Mouse (Mus musculus) midbrain, embryonic 16.5 days (tissue): ENCODE results near the gene Cutal. TPM values are rescaled to one million over a fixed set of nuclear protein-coding genes. Genes with fewer than 3 reads are reported as not detected.

Experiments used
- ATAC-seq: fragments of 200-750 bp; cut with Nextera tagmentation; 2 replicates; pipeline ENCODE4 v1.8.0; 2017; ENCODE audit warnings: moderate TSS enrichment
- H3K27ac ChIP-seq: fragments of 300-500 bp; sonication (generic); 2 replicates; pipeline ENCODE4 v1.5.1; 2014; ENCODE audit warnings: mild to moderate bottlenecking, low read length, mixed read lengths
- H3K27me3 ChIP-seq: fragments of 300-500 bp; sonication (generic); 2 replicates; pipeline ENCODE4 v1.6.1; 2014; ENCODE audit warnings: low read depth, low read length, mixed read lengths; ENCODE audit not compliant: control insufficient read depth, insufficient read depth
- H3K36me3 ChIP-seq: fragments of 300-500 bp; sonication (generic); 2 replicates; pipeline ENCODE4 v1.6.1; 2014; ENCODE audit warnings: mild to moderate bottlenecking, low read length, moderate library complexity, mixed read lengths; ENCODE audit not compliant: control insufficient read depth, insufficient read depth
- H3K4me1 ChIP-seq: fragments of 300-500 bp; sonication (generic); 2 replicates; pipeline ENCODE4 v1.6.1; 2014; ENCODE audit warnings: mild to moderate bottlenecking, low read length, mixed read lengths; ENCODE audit not compliant: control insufficient read depth, insufficient read depth
- H3K4me2 ChIP-seq: fragments of 300-500 bp; sonication (generic); 2 replicates; pipeline ENCODE4 v1.6.1; 2014; ENCODE audit warnings: mild to moderate bottlenecking, low read length, mixed read lengths
- H3K4me3 ChIP-seq: fragments of 300-500 bp; sonication (generic); 2 replicates; pipeline ENCODE4 v1.5.1; 2014; ENCODE audit warnings: low read depth, mild to moderate bottlenecking, low read length, moderate library complexity, mixed read lengths
- H3K9ac ChIP-seq: fragments of 300-500 bp; sonication (generic); 2 replicates; pipeline ENCODE4 v1.6.1; 2014; ENCODE audit warnings: low read depth, low read length, mixed read lengths
- H3K9me3 ChIP-seq: fragments of 300-500 bp; sonication (generic); replicated peaks from 2 replicates; pipeline ENCODE4 v1.6.1; 2014; ENCODE audit warnings: mild to moderate bottlenecking, low read length, mixed read lengths; ENCODE audit not compliant: control insufficient read depth, poor library complexity, severe bottlenecking
- WGBS: fragments of 180-500 bp; shearing (Covaris S2); extraction: QIAGEN DNeasy Blood & Tissue Kit; methylation state at CpG from one replicate; pipeline ENCODE4 v1.1.7; 2014; 5-methylcytosine and 5-hydroxymethylcytosine counted together
- polyA plus RNA-seq: library from polyadenylated mRNA; unstranded; fragments of >200 nt; fragmentation: Nextera tagmentation; extraction: Ambion mirVana; gene quantifications from 2 replicates; pipeline ENCODE4 v1.2.1, GENCODE M21; 2015

The Cutal gene
- polyA plus RNA-seq, 1 experiment from 2014 or later: 0.28 TPM

GRCm38 (mm10) chr2:34906861-34907604 lies 32.8 kb downstream of the Cutal start:
- Histone ChIP-seq H3K9ac (no peak overlapping the region), H3K4me3 (no peak overlapping the region), H3K9me3 (no peaks in the 10 kb centered on the region), H3K4me2 (no peak overlapping the region), H3K4me1 (peaks cover 6% of the 10 kb centered on the region; the same call in 1 of the 2 replicates), H3K27ac (no peak overlapping the region), H3K27me3 (no peaks in the 10 kb centered on the region), H3K36me3 (no peaks in the 10 kb centered on the region)
- WGBS: 50% methylated on average over 12 of the region's 12 CpGs
- no peak for ATAC-seq

GRCm38 (mm10) chr2:34909719-34910118 lies 35.5 kb downstream of the Cutal start:
- WGBS: 94% methylated on average over 4 of the region's 4 CpGs
- no peak overlapping the region for H3K4me2 ChIP-seq
- H3K4me1 ChIP-seq: peaks cover 10% of the 10 kb centered on the region; the same call in 1 of the 2 replicates
- H3K4me3 ChIP-seq: no peak overlapping the region
- no peak overlapping the region for H3K27ac ChIP-seq
- ATAC-seq: no peak
- no peak overlapping the region for H3K9ac ChIP-seq
- no peaks in the 10 kb centered on the region for H3K9me3 ChIP-seq
- peaks cover 11% of the 10 kb centered on the region for H3K27me3 ChIP-seq
- no peaks in the 10 kb centered on the region for H3K36me3 ChIP-seq

- Histone ChIP-seq H3K4me2 (no peak overlapping the region), H3K4me1 (peaks cover 10% of the 10 kb centered on the region; the same call in 1 of the 2 replicates), H3K36me3 (no peaks in the 10 kb centered on the region), H3K9ac (no peak overlapping the region), H3K27me3 (peaks cover 11% of the 10 kb centered on the region), H3K9me3 (no peaks in the 10 kb centered on the region), H3K4me3 (no peak overlapping the region), H3K27ac (no peak overlapping the region)
- no peak for ATAC-seq
- 88% methylated on average over 5 of the region's 5 CpGs for WGBS
Observed at GRCm38 (mm10) chr2:34911871-34912270, 37.7 kb downstream of the Cutal start.

GRCm38 (mm10) chr2:34912613-34913012 lies 38.4 kb downstream of the Cutal start:
- WGBS: 46% methylated on average over 7 of the region's 7 CpGs
- peak overlapping the region; percentile 93; the same call in 1 of the 2 replicates for H3K4me2 ChIP-seq
- ATAC-seq: no peak
- peaks cover 11% of the 10 kb centered on the region for H3K27me3 ChIP-seq
- H3K4me3 ChIP-seq: peak overlapping the region; percentile 59; the same call in 1 of the 2 replicates
- H3K4me1 ChIP-seq: peaks cover 10% of the 10 kb centered on the region; the same call in 1 of the 2 replicates
- H3K9ac ChIP-seq: no peak overlapping the region
- no peak overlapping the region for H3K27ac ChIP-seq
- H3K36me3 ChIP-seq: no peaks in the 10 kb centered on the region
- H3K9me3 ChIP-seq: no peaks in the 10 kb centered on the region

GRCm38 (mm10) chr2:34913218-34914068 lies 39.2 kb downstream of the Cutal start, which contains the start of gene Phf19:
Gene Phf19, minus strand, starts transcription at chr2:34914026.
- WGBS: under 1% methylated on average over 54 of the region's 64 CpGs
- peak; percentile 52 for ATAC-seq

GRCm38 (mm10) chr2:34914069-34914822 lies 40.0 kb downstream of the Cutal start:
- H3K27ac ChIP-seq: no peak overlapping the region
- peak overlapping the region; percentile 93 for H3K4me2 ChIP-seq
- peak overlapping the region; percentile 59 for H3K4me3 ChIP-seq
- WGBS: 2% methylated on average over 44 of the region's 50 CpGs
- peak; percentile 76 for ATAC-seq
- no peaks in the 10 kb centered on the region for H3K9me3 ChIP-seq
- H3K36me3 ChIP-seq: no peaks in the 10 kb centered on the region
- peaks cover 10% of the 10 kb centered on the region; the same call in 1 of the 2 replicates for H3K4me1 ChIP-seq
- peak overlapping the region; percentile 71 for H3K9ac ChIP-seq
- H3K27me3 ChIP-seq: peaks cover 11% of the 10 kb centered on the region

More at GRCm38 (mm10) chr2:34913218-34914068, 39.2 kb downstream of the Cutal start, which contains the start of gene Phf19:
- Histone ChIP-seq H3K27ac (no peak within 1 kb of the TSS), H3K4me1 (peaks cover 10% of the 10 kb centered on the region; the same call in 1 of the 2 replicates), H3K9me3 (no peaks in the 10 kb centered on the region), H3K27me3 (peaks cover 11% of the 10 kb centered on the region), H3K36me3 (no peaks in the 10 kb centered on the region), H3K9ac (peak within 1 kb of the TSS; percentile 71), H3K4me2 (peak within 1 kb of the TSS; percentile 93), H3K4me3 (peak within 1 kb of the TSS; percentile 59)

GRCm38 (mm10) chr2:34914823-34915082 lies 40.6 kb downstream of the Cutal start:
- no peak overlapping the region for H3K9ac ChIP-seq
- H3K4me2 ChIP-seq: peak overlapping the region; percentile 93; the same call in 1 of the 2 replicates
- H3K36me3 ChIP-seq: no peaks in the 10 kb centered on the region
- no peak overlapping the region for H3K4me3 ChIP-seq
- H3K27me3 ChIP-seq: peaks cover 11% of the 10 kb centered on the region
- H3K4me1 ChIP-seq: peaks cover 10% of the 10 kb centered on the region; the same call in 1 of the 2 replicates
- peak; percentile 26; the same call in 1 of the 2 replicates for ATAC-seq
- no peaks in the 10 kb centered on the region for H3K9me3 ChIP-seq
- 7% methylated on average over 2 of the region's 2 CpGs for WGBS
- no peak overlapping the region for H3K27ac ChIP-seq

- Histone ChIP-seq H3K27me3 (peaks cover 11% of the 10 kb centered on the region), H3K9me3 (no peaks in the 10 kb centered on the region), H3K4me3 (no peak overlapping the region), H3K36me3 (no peaks in the 10 kb centered on the region), H3K4me1 (peaks cover 10% of the 10 kb centered on the region; the same call in 1 of the 2 replicates), H3K9ac (no peak overlapping the region), H3K27ac (no peak overlapping the region), H3K4me2 (no peak overlapping the region)
- no peak for ATAC-seq
- WGBS: 49% methylated on average over 2 of the region's 2 CpGs
Observed at GRCm38 (mm10) chr2:34915103-34915502, 40.9 kb downstream of the Cutal start.
